Mouse (Mus musculus): ENCODE results near the gene Plekha8.

Plekha8 gene

DNA sequence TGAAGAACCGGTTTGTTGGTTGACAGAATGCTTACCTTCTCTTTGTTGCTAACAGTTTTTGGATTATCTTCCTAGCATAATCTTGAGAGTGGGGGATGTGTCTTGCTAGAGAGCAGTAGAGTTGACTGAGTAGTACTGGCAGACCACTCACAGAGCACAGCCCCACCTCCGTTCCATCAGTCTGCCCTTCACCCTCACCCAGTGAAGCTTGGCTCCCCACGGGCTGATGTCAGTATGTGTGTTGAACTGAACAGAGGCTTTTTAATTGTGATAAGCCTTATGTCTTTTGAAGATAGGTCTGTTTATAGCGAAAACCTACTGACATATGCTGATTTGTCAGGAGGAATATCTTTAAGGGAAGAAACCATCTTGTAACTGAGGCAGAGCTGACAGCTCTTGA is 48.3 kb downstream of the Plekha8 start:
- DNase-seq (ENCODE audit: low read depth, low spot score): no peak

DNA sequence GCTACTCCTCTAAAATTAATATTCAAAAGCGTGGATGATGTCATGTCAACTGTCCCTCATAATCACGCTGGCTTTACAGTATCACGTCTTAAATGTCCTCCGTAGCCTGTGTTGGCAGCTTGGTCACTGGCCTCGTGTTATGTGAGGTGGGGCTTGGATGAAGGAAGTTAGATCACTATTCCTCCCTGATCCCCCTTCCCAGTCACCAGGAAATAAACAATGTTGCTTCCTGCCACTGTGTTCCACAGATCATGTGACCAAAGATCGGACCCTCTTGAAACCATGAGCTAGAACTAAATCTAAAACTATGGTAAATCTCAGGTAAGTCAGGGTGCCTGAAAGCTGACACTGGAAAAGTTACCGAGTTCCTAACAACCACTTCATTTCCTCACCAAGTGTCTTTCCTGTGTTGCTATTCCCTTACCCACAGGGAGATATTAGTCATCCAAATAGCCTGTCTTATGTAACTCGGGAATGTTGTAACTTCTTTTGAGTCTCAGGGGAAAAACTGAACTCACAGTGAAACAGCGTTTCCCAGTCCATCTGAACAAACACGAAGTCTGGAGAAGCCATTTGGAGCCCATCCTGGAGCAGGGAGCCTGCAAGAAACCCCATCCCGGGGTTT is 60.7 kb downstream of the Plekha8 start:
- no peak for DNase-seq (ENCODE audit: low read depth, low spot score)

- DNase-seq (ENCODE audit: low read depth, low spot score): no peak
Measured at GRCm38 (mm10) chr6:54657861-54658260, 63.0 kb downstream of the Plekha8 start.

DNA sequence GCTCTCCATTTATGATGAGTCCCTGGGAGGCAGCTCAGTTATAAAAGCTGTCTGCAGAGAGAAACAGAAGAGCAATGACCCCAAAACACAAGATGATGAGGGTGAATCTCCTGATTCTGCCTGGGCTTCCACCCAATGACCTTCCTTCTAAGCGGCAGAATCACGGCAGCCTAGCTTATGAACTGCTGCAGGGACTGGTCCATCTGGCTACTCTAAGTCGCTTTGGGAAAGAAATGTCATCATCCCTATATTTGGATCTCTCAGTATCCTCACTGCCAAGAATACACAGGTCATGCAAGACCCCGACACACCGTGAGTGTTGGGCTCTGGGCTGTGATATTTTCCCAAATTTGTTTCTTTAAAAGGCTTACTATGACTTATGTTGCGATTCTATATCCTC is 75.0 kb downstream of the Plekha8 start:
- no peak for DNase-seq (ENCODE audit: low read depth, low spot score)

- no peak for DNase-seq (ENCODE audit: low read depth, low spot score)
Measured at GRCm38 (mm10) chr6:54672901-54673300, 78.0 kb downstream of the Plekha8 start.

DNA sequence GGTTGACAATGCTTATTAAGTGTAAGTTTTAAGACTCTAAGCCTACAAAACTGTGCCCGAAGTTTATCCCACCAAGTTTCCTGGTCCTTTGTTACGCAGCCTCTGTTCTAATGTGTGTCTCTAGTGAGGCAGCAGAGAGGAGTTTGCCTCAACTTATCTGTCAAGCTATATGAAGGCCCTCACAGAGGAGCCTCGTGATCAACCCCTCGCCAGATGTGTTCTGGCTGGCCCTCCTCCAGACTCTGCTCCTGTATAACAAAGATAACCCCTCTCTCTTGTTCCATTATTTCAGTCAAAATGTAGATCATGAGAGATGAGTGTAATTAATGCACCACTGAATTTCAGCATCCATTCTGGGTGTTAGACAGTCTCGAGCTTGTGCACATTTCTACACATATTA is 84.8 kb downstream of the Plekha8 start:
- no peak for DNase-seq (ENCODE audit: low read depth, low spot score)

DNA sequence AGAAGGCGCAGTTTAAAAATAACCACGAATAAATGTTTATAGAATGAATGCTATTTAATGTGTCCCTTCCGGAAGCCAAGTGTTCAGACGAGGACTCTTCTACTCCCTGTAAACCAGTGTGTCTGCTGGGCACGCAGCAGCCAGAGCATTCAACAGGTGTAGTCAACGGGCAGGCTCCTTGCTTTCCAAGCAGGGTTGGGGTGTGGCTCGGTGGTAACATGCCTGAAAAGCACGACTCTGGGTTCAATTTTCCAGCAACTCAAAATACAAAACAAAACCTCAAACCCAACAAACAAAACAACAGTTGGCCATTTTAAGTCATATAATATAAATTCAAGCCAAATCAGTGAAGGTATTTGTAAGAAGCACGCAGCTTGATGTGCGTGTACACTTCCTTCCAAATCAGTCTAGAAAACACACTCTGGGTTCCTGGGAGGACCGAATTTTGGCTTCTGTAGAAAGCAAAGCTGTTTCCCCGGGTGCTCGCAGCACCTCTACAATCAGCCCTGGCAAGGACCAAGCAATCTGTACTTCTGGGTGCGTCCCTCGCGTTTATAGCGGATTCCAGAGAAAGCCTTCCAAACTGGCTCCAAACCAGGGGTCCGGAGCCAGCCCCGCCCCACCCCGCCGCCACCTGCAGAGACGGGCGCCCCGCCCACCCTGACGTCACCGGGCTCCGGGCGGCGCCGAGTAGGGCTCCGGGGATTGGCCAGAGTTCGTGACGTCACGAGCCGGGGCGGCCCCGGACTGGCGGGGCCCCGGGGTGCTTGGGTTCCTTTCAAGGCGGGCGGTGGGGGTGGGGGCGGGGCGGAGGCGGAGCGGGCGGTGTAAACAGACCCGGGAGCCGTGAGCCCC is 86.2 kb downstream of the Plekha8 start, which contains the start of gene Mturn:
Mturn (plus strand) TSS at position 734 of the 855 bp plus-strand sequence.
- DNase-seq (ENCODE audit: low read depth, low spot score): peak; percentile 82

GRCm38 (mm10) chr6:54681746-54682428 is 87.0 kb downstream of the Plekha8 start:
- DNase-seq (ENCODE audit: low read depth, low spot score): no peak

- DNase-seq (ENCODE audit: low read depth, low spot score): no peak
Measured at GRCm38 (mm10) chr6:54684085-54684484, 89.2 kb downstream of the Plekha8 start.

- DNase-seq (ENCODE audit: low read depth, low spot score): no peak
Measured at GRCm38 (mm10) chr6:54685103-54685502, 90.2 kb downstream of the Plekha8 start.

- no peak for DNase-seq (ENCODE audit: low read depth, low spot score)
Measured at GRCm38 (mm10) chr6:54685716-54686395, 90.9 kb downstream of the Plekha8 start.

DNA sequence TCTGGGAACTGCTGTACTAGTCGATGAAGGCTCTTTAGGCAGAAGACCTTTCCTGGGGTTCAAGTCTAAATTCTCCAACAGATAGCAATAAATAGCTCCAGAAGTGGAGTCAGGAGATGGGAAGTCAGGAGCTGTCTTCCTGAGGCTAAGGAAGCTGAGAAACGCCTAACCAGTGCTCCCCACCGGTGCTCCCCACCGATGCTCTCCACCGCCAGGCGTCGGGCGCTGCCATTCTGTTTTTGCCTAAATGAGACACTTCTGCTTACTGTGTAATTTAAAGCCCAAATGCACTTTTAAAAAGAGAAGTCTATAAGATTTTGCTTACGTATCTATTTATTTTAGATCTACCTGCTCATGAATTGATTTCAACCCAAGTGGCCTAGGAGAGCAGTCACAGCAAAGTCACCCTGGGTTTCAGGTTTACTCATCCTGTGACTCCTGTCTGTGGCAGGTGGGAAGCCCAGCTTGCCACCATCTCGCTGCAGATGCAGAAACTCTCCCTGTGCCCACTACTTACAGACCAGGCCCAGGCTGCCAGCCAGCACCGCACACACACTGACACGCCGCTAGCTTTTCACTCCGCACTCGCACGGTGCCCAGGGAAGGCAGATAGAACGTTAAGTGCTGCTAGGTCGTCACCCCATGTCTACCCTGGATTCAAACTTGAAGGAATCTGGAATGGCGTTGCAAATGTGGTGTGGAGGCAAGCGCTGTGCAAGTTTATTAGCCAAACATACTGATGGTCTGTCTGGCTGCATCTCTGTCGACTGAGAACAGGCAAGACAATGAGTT is 92.2 kb downstream of the Plekha8 start:
- no peak for DNase-seq (ENCODE audit: low read depth, low spot score)

DNA sequence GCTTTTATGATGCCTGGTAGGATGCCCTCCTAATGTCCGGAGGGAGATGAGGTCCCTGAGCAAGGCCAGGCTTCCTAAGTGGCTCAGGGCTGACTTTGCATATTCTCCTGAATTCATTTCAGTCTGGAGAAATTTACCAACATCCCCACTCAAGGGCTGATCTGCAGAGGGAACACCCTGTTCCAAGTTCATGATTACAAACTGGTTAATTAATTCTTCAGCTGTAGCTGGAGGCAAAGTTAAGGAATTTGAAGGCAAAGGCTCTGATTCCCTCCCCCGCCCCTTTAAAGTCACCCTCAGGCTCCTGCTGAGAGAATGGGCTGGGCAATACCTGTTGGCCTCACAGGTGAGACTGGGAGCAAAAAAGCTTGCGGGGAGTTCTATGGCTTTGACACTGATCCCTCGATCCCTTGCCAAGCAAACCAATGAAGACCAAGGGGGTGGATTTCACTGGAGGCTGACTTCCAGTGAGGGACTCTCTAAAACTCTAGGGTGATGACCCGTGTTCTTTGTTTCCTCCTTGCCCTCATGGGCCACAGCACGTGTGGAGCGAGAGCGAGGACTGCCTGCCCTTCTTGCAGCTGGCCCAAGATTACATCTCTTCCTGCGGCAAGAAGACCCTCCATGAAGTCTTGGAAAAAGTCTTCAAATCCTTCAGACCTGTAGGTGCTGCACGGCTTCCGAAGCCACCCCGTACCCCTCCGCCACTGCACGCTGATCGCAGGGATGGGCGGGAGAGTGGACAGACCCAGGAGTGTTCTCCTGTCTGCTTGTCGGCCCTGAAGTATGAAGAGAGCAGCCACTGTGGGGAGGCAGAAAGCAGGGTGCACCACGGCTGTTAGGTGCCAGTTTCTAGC is 93.8 kb downstream of the Plekha8 start:
- DNase-seq (ENCODE audit: low read depth, low spot score): no peak

GRCm38 (mm10) chr6:54689686-54690085 is 94.8 kb downstream of the Plekha8 start:
- DNase-seq (ENCODE audit: low read depth, low spot score): no peak

DNA sequence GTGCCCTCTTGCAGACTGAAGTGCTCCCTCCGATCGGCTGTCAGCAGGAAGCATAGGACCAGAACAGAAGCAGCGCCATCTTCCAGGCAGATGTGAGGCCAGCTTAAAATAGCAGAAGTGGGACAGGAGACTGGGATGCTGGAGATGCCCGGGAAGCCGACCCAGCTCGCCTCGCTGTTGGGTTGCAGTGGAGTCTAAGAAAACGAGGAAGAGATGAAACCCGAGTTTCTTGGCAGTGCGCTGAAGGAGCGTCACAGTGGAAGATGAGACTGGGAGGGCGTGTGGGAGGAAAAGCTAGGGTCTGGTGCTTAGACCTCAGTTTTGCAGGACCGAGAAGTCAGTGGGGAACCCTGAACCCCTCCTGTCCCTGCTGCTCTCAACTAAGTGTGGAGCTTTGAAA is 95.9 kb downstream of the Plekha8 start:
- DNase-seq (ENCODE audit: low read depth, low spot score): no peak

GRCm38 (mm10) chr6:54691368-54692116 is 96.6 kb downstream of the Plekha8 start:
- no peak for DNase-seq (ENCODE audit: low read depth, low spot score)

DNA sequence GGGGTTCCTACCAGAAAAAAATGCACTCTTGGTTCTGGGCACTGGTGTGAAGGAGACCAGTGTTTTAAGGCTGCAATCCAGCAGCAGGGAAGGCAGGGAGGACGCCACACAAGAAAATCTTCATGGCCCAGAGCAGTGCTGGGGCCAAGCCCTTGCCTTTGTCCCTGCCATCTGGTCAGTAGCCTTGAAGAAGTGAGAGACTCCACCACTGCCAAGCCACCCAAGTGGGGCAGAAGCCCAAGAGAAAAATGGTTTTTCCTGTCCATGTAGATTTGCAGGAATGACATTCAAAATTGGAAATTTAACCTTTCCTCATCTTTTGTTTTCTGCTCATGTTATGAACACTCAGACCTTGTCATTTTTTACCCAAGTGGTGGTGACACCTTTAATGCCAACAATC is 97.3 kb downstream of the Plekha8 start:
- no peak for DNase-seq (ENCODE audit: low read depth, low spot score)

- DNase-seq (ENCODE audit: low read depth, low spot score): no peak
Measured at GRCm38 (mm10) chr6:54693286-54693685, 98.4 kb downstream of the Plekha8 start.
